Mouse (Mus musculus) forebrain, embryonic 12.5 days (tissue): ENCODE measurements at regions not wholly inside any gene's neighbourhood (a gene's known extent, or its start where the extent isn't known, plus 50 kb on each side); places are given as distances from the start of the nearest gene placed in this dataset.

Experiments
- ATAC-seq: fragments of 200-750 bp; cut with Nextera tagmentation; 2 replicates; pipeline ENCODE4 v1.8.0; 2017; ENCODE audit warnings: moderate TSS enrichment; ENCODE audit not compliant: low FRiP score
- H3K27ac ChIP-seq: fragments of 300-500 bp; sonication (generic); 2 replicates; pipeline ENCODE4 v1.5.1; 2016; ENCODE audit warnings: mild to moderate bottlenecking
- H3K27me3 ChIP-seq: fragments of 300-500 bp; sonication (generic); 2 replicates; pipeline ENCODE4 v1.6.1; 2016; ENCODE audit warnings: mild to moderate bottlenecking
- H3K36me3 ChIP-seq: fragments of 300-500 bp; sonication (generic); replicated peaks from 2 replicates; pipeline ENCODE4 v1.6.1; 2016; ENCODE audit warnings: mild to moderate bottlenecking
- H3K4me1 ChIP-seq: fragments of 300-500 bp; sonication (generic); 2 replicates; pipeline ENCODE4 v1.6.1; 2016
- H3K4me2 ChIP-seq: fragments of 300-500 bp; sonication (generic); 2 replicates; pipeline ENCODE4 v1.6.1; 2016; ENCODE audit warnings: mild to moderate bottlenecking, moderate library complexity
- H3K4me3 ChIP-seq: fragments of 300-500 bp; sonication (generic); replicated peaks from 2 replicates; pipeline ENCODE4 v1.5.1; 2016; ENCODE audit warnings: mild to moderate bottlenecking
- H3K9ac ChIP-seq: fragments of 300-500 bp; sonication (generic); 2 replicates; pipeline ENCODE4 v1.6.1; 2016; ENCODE audit warnings: mild to moderate bottlenecking
- H3K9me3 ChIP-seq: fragments of 300-500 bp; sonication (generic); 2 replicates; pipeline ENCODE4 v1.6.1; 2016
- WGBS: fragments of 180-500 bp; shearing (Covaris S2); methylation state at CpG from one replicate; pipeline ENCODE4 v1.1.7; 2016; 5-methylcytosine and 5-hydroxymethylcytosine counted together

- Histone ChIP-seq H3K4me1 (no peaks in the 10 kb centered on the region), H3K9me3 (no peaks in the 10 kb centered on the region), H3K27me3 (no peaks in the 10 kb centered on the region), H3K36me3 (no peaks in the 10 kb centered on the region), H3K4me2 (no peak overlapping the region), H3K9ac (no peak overlapping the region), H3K4me3 (no peak overlapping the region), H3K27ac (no peak overlapping the region)
- WGBS: 80% methylated on average over 6 of the region's 6 CpGs
- ATAC-seq: no peak
Observed at GRCm38 (mm10) chr3:40158631-40159030, 372.5 kb upstream of the Intu start.

DNA sequence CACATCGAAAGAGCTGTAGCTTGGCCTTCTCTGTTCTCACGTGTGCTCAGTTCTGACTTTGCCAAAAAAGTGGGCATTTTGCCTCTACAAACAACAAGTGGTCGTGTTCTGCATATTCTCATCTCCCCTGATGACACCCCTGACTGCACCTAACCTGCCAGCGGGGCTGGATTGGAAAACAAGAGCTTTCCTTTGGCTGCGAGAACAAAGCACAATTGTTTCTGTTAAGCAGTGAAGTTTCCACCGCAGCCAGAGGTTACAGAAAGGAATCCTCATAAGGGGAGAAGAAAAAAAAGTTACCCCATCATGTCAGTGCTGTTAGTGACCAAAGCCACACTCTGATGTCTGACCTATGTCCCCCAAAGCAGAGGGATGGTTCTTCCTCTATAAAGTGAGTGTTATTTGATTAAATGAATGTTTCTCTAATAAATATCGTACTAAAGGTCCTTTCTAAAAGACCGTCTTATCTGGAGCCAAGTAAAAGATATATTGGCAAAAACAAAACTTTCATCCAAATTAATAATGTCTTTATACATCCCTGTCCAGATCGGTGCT is 371.4 kb upstream of the Intu start:
- Histone ChIP-seq H3K27me3 (no peaks in the 10 kb centered on the region), H3K4me2 (no peak overlapping the region), H3K9ac (no peak overlapping the region), H3K4me3 (no peak overlapping the region), H3K4me1 (no peaks in the 10 kb centered on the region), H3K27ac (no peak overlapping the region), H3K9me3 (no peaks in the 10 kb centered on the region), H3K36me3 (no peaks in the 10 kb centered on the region)
- no peak for ATAC-seq
- WGBS: 61% methylated on average over 9 of the region's 9 CpGs

DNA sequence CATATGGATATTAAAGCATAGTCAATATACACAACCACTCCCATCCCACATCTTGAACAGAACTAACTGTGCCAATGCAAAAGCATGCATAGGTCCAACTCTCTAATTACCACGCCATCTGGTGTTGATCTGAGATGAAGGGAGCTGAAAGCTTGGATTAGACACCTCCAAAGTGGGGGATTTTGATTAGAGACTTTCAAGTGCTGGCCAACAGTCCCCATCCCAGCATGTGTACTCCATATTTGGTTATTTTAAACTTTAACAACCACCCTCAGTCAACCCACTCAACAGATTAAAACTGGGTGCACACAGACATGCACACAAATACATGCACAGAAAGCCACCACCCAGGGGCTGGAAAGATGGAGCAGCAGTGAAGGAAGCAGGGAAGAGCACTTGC is 366.9 kb upstream of the Intu start:
- WGBS: 83% methylated on average over 1 of the region's 1 CpGs
- H3K4me3 ChIP-seq: no peak overlapping the region
- H3K36me3 ChIP-seq: no peaks in the 10 kb centered on the region
- H3K4me2 ChIP-seq: no peak overlapping the region
- H3K27ac ChIP-seq: no peak overlapping the region
- no peak for ATAC-seq
- H3K9me3 ChIP-seq: no peaks in the 10 kb centered on the region
- peaks cover 3% of the 10 kb centered on the region; the same call in 1 of the 2 replicates for H3K4me1 ChIP-seq
- H3K9ac ChIP-seq: no peak overlapping the region
- no peaks in the 10 kb centered on the region for H3K27me3 ChIP-seq

DNA sequence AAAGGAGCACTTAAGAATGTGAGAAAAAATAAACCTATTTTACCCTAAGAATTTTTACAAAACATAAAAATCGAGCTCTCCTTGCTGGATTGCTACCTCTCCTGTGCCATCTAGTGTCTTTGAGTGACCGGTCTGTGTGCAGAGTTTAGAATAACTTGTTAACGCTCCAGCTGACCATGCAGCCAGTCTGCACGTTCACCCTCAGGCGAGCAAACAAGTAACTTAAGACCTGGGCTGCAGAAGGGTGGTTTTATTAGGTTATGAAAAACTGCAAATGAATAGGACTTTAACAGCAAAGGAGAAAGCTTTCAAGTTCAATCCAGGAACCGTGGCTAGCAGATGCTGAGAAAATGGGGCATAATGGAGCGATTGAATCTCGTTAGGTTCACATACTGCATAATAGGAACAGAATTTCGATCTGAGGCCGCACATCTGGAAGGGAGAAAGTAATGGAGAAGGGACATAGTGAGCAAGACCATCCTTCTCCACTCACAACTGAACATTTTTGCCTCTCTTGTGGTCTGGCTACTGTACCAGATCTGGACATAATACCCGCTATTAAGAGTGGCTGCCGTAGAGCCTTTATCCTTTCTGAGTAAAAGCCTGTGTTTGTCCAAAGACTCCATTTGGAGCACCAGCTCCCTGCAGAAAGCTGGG is 363.0 kb upstream of the Intu start:
- H3K9ac ChIP-seq: no peak overlapping the region
- no peak overlapping the region for H3K4me3 ChIP-seq
- no peaks in the 10 kb centered on the region for H3K36me3 ChIP-seq
- H3K27ac ChIP-seq: 0 out of 2 replicates have a peak overlapping the region, but pooled peaks have one; percentile 4
- H3K4me2 ChIP-seq: no peak overlapping the region
- peaks cover 3% of the 10 kb centered on the region; the same call in 1 of the 2 replicates for H3K4me1 ChIP-seq
- H3K9me3 ChIP-seq: no peaks in the 10 kb centered on the region
- ATAC-seq: no peak
- no peaks in the 10 kb centered on the region for H3K27me3 ChIP-seq
- WGBS: 44% methylated on average over 12 of the region's 12 CpGs

GRCm38 (mm10) chr3:40169590-40169989 is 361.5 kb upstream of the Intu start:
- no peak overlapping the region for H3K9ac ChIP-seq
- no peaks in the 10 kb centered on the region for H3K27me3 ChIP-seq
- no peaks in the 10 kb centered on the region for H3K9me3 ChIP-seq
- H3K27ac ChIP-seq: no peak overlapping the region
- 86% methylated on average over 2 of the region's 2 CpGs for WGBS
- no peak overlapping the region for H3K4me3 ChIP-seq
- H3K36me3 ChIP-seq: no peaks in the 10 kb centered on the region
- H3K4me1 ChIP-seq: peaks cover 3% of the 10 kb centered on the region; the same call in 1 of the 2 replicates
- no peak overlapping the region for H3K4me2 ChIP-seq
- no peak for ATAC-seq

- no peak overlapping the region for H3K4me2 ChIP-seq
- no peaks in the 10 kb centered on the region for H3K9me3 ChIP-seq
- no peak overlapping the region for H3K9ac ChIP-seq
- no peaks in the 10 kb centered on the region for H3K36me3 ChIP-seq
- no peak for ATAC-seq
- H3K27ac ChIP-seq: no peak overlapping the region
- WGBS: 80% methylated on average over 3 of the region's 3 CpGs
- H3K27me3 ChIP-seq: no peaks in the 10 kb centered on the region
- H3K4me3 ChIP-seq: no peak overlapping the region
- no peaks in the 10 kb centered on the region for H3K4me1 ChIP-seq
Observed at GRCm38 (mm10) chr3:40179726-40180317, 351.3 kb upstream of the Intu start.

- WGBS: 97% methylated on average over 5 of the region's 5 CpGs
- no peaks in the 10 kb centered on the region for H3K36me3 ChIP-seq
- H3K4me3 ChIP-seq: no peak overlapping the region
- no peak overlapping the region for H3K4me2 ChIP-seq
- H3K27ac ChIP-seq: no peak overlapping the region
- H3K27me3 ChIP-seq: no peaks in the 10 kb centered on the region
- no peak for ATAC-seq
- no peak overlapping the region for H3K9ac ChIP-seq
- no peaks in the 10 kb centered on the region for H3K4me1 ChIP-seq
- no peaks in the 10 kb centered on the region for H3K9me3 ChIP-seq
Observed at GRCm38 (mm10) chr3:40185597-40186320, 345.3 kb upstream of the Intu start.

DNA sequence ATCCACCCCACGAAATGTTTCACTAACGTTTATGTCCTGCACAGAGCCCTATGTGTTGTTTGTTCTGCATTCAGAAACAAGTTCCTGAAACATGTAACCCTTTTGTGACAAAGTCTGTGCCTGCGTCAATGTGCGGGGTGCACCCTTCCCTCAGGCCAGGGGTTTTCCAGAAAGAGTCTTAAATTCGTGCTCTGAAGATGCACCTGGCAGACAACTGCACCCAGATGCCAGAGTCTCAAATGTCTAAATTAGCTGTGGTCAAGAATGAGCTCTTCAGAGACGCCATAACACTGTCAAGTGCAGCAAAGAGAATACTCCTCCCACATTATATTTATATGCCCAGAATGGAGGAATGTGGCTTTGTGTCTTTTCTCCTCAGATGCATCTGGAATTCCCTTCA is 341.6 kb upstream of the Intu start:
- 87% methylated on average over 6 of the region's 6 CpGs for WGBS
- Histone ChIP-seq H3K27ac (no peak overlapping the region), H3K9ac (no peak overlapping the region), H3K4me1 (no peaks in the 10 kb centered on the region), H3K4me3 (no peak overlapping the region), H3K9me3 (no peaks in the 10 kb centered on the region), H3K4me2 (no peak overlapping the region), H3K36me3 (no peaks in the 10 kb centered on the region), H3K27me3 (no peaks in the 10 kb centered on the region)
- ATAC-seq: no peak

DNA sequence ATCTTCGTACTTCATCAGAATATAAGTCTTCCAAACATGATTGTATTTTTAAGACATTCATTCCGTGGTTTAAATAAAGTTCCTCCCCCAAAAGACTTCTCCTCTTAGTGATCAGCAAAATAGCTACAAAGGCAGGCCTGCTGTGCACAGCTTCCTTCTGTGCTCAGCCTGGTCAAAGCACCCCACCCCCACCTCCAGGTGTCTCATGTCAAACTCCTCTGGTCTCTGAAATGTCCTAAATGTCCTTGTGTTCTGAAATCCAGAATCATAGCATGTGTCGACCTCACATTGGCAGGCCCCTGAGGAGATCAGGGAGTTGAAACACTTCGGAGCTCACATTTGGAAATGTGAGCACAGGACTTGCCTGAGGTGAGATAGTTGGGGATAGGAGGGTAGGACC is 341.1 kb upstream of the Intu start:
- no peak overlapping the region for H3K4me3 ChIP-seq
- no peaks in the 10 kb centered on the region for H3K36me3 ChIP-seq
- H3K27ac ChIP-seq: no peak overlapping the region
- H3K9me3 ChIP-seq: no peaks in the 10 kb centered on the region
- no peaks in the 10 kb centered on the region for H3K27me3 ChIP-seq
- ATAC-seq: no peak
- H3K4me1 ChIP-seq: no peaks in the 10 kb centered on the region
- no peak overlapping the region for H3K9ac ChIP-seq
- WGBS: 73% methylated on average over 4 of the region's 4 CpGs
- no peak overlapping the region for H3K4me2 ChIP-seq

GRCm38 (mm10) chr3:40200174-40200573 is 330.9 kb upstream of the Intu start:
- no peak overlapping the region for H3K4me2 ChIP-seq
- 85% methylated on average over 4 of the region's 4 CpGs for WGBS

GRCm38 (mm10) chr3:40206326-40206725 is 324.8 kb upstream of the Intu start:
- Histone ChIP-seq H3K4me2 (no peak overlapping the region), H3K9ac (no peak overlapping the region), H3K36me3 (no peaks in the 10 kb centered on the region), H3K27me3 (no peaks in the 10 kb centered on the region), H3K4me1 (no peaks in the 10 kb centered on the region), H3K9me3 (no peaks in the 10 kb centered on the region), H3K4me3 (no peak overlapping the region), H3K27ac (no peak overlapping the region)
- 45% methylated on average over 4 of the region's 4 CpGs for WGBS
- no peak for ATAC-seq

More at GRCm38 (mm10) chr3:40200174-40200573, 330.9 kb upstream of the Intu start:
- ATAC-seq: no peak
- H3K36me3 ChIP-seq: no peaks in the 10 kb centered on the region
- no peak overlapping the region for H3K27ac ChIP-seq
- H3K4me1 ChIP-seq: no peaks in the 10 kb centered on the region
- H3K9ac ChIP-seq: no peak overlapping the region
- H3K27me3 ChIP-seq: no peaks in the 10 kb centered on the region
- H3K9me3 ChIP-seq: no peaks in the 10 kb centered on the region
- no peak overlapping the region for H3K4me3 ChIP-seq

- H3K9me3 ChIP-seq: no peaks in the 10 kb centered on the region
- H3K27ac ChIP-seq: no peak overlapping the region
- ATAC-seq: no peak
- H3K36me3 ChIP-seq: no peaks in the 10 kb centered on the region
- H3K4me1 ChIP-seq: no peaks in the 10 kb centered on the region
- no peak overlapping the region for H3K4me2 ChIP-seq
- H3K9ac ChIP-seq: no peak overlapping the region
- no peaks in the 10 kb centered on the region for H3K27me3 ChIP-seq
- H3K4me3 ChIP-seq: no peak overlapping the region
Observed at GRCm38 (mm10) chr3:40211793-40212192, 319.3 kb upstream of the Intu start.
